Mouse (Mus musculus) neural tube, embryonic 13.5 days (tissue): ENCODE data around the gene Katnbl1. TPM values are rescaled to one million over a fixed set of nuclear protein-coding genes. Genes with fewer than 3 reads are reported as not detected.
"Not testable (repeated sequence)": the region's sequence is repeated elsewhere in the genome, so short reads cannot be mapped to it uniquely, and the experiment has no call there.

Experiments
- ATAC-seq: fragments of 200-750 bp; cut with Nextera tagmentation; 2 replicates; pipeline ENCODE4 v1.8.0; 2017; ENCODE audit warnings: low read depth, mild to moderate bottlenecking, moderate TSS enrichment, moderate library complexity
- H3K27ac ChIP-seq: fragments of 300-500 bp; sonication (generic); replicated peaks from 2 replicates; pipeline ENCODE4 v1.5.1; 2015; ENCODE audit warnings: moderate library complexity, mild to moderate bottlenecking, inconsistent platforms
- H3K27me3 ChIP-seq: fragments of 300-500 bp; sonication (generic); 2 replicates; pipeline ENCODE4 v1.6.1; 2015; ENCODE audit warnings: mild to moderate bottlenecking, inconsistent platforms
- H3K36me3 ChIP-seq: fragments of 300-500 bp; sonication (generic); 2 replicates; pipeline ENCODE4 v1.6.1; 2015; ENCODE audit warnings: mild to moderate bottlenecking, inconsistent platforms
- H3K4me1 ChIP-seq: fragments of 300-500 bp; sonication (generic); replicated peaks from 2 replicates; pipeline ENCODE4 v1.6.1; 2015; ENCODE audit warnings: inconsistent platforms
- H3K4me2 ChIP-seq: fragments of 300-500 bp; sonication (generic); 2 replicates; pipeline ENCODE4 v1.6.1; 2015; ENCODE audit warnings: inconsistent platforms, mild to moderate bottlenecking, moderate library complexity
- H3K4me3 ChIP-seq: fragments of 300-500 bp; sonication (generic); 2 replicates; pipeline ENCODE4 v1.5.1; 2015; ENCODE audit warnings: mild to moderate bottlenecking, inconsistent platforms
- H3K9ac ChIP-seq: fragments of 300-500 bp; sonication (generic); 2 replicates; pipeline ENCODE4 v1.6.1; 2015; ENCODE audit warnings: moderate library complexity, mild to moderate bottlenecking, inconsistent platforms
- H3K9me3 ChIP-seq: fragments of 300-500 bp; sonication (generic); 2 replicates; pipeline ENCODE4 v1.6.1; 2016; ENCODE audit warnings: inconsistent platforms
- WGBS: fragments of 180-500 bp; shearing (Covaris S2); methylation state at CpG from one replicate; pipeline ENCODE4 v1.1.7; 2015; 5-methylcytosine and 5-hydroxymethylcytosine counted together
- polyA plus RNA-seq: library from polyadenylated mRNA; unstranded; fragments of >200 nt; fragmentation: Nextera tagmentation; extraction: Ambion mirVana; gene quantifications from 2 replicates; pipeline ENCODE4 v1.2.1, GENCODE M21; 2015

Gene Katnbl1
- polyA plus RNA-seq, 1 experiment from 2014 or later, result 37.0 TPM

GRCm38 (mm10) chr2:112425308-112425707 is 46.3 kb downstream of the Katnbl1 start:
- H3K4me1 ChIP-seq, result no peaks in the 10 kb centered on the region
- H3K4me2 ChIP-seq, result no peak overlapping the region
- 74% methylated on average over 3 of the region's 3 CpGs for WGBS
- H3K9ac ChIP-seq, result no peak overlapping the region
- no peaks in the 10 kb centered on the region for H3K36me3 ChIP-seq
- no peak overlapping the region for H3K4me3 ChIP-seq
- no peak overlapping the region for H3K27ac ChIP-seq
- H3K27me3 ChIP-seq, result no peaks in the 10 kb centered on the region
- no peak for ATAC-seq
- no peaks in the 10 kb centered on the region for H3K9me3 ChIP-seq

- H3K4me2 ChIP-seq, H3K9me3 ChIP-seq, H3K9ac ChIP-seq, ATAC-seq, H3K27me3 ChIP-seq, H3K4me1 ChIP-seq, H3K36me3 ChIP-seq, H3K27ac ChIP-seq, H3K4me3 ChIP-seq: not testable (repeated sequence)
- 91% methylated on average over 3 of the region's 3 CpGs for WGBS
Measured at GRCm38 (mm10) chr2:112428534-112428933, 49.5 kb downstream of the Katnbl1 start.

- Histone ChIP-seq H3K27me3 (no peaks in the 10 kb centered on the region), H3K4me3 (no peak overlapping the region), H3K27ac (no peak overlapping the region), H3K36me3 (no peaks in the 10 kb centered on the region), H3K9me3 (no peaks in the 10 kb centered on the region), H3K4me2 (no peak overlapping the region), H3K9ac (no peak overlapping the region), H3K4me1 (no peaks in the 10 kb centered on the region)
- 93% methylated on average over 4 of the region's 4 CpGs for WGBS
- no peak for ATAC-seq
Measured at GRCm38 (mm10) chr2:112429665-112430064, 50.7 kb downstream of the Katnbl1 start.

GRCm38 (mm10) chr2:112430403-112430802 is 51.4 kb downstream of the Katnbl1 start:
- Histone ChIP-seq H3K27me3 (no peaks in the 10 kb centered on the region), H3K4me2 (no peak overlapping the region), H3K9me3 (no peaks in the 10 kb centered on the region), H3K27ac (no peak overlapping the region), H3K9ac (no peak overlapping the region), H3K4me1 (no peaks in the 10 kb centered on the region), H3K36me3 (no peaks in the 10 kb centered on the region), H3K4me3 (no peak overlapping the region)
- 78% methylated on average over 5 of the region's 5 CpGs for WGBS
- ATAC-seq, result no peak

- Histone ChIP-seq H3K9ac (no peak overlapping the region), H3K36me3 (no peaks in the 10 kb centered on the region), H3K4me3 (no peak overlapping the region), H3K9me3 (no peaks in the 10 kb centered on the region), H3K27me3 (no peaks in the 10 kb centered on the region), H3K27ac (no peak overlapping the region), H3K4me2 (no peak overlapping the region), H3K4me1 (no peaks in the 10 kb centered on the region)
- no peak for ATAC-seq
- WGBS, result 89% methylated on average over 2 of the region's 2 CpGs
Measured at GRCm38 (mm10) chr2:112432523-112432922, 53.5 kb downstream of the Katnbl1 start.

- no peaks in the 10 kb centered on the region for H3K4me1 ChIP-seq
- H3K9me3 ChIP-seq, result no peaks in the 10 kb centered on the region
- no peak overlapping the region for H3K4me3 ChIP-seq
- no peaks in the 10 kb centered on the region for H3K27me3 ChIP-seq
- H3K9ac ChIP-seq, result no peak overlapping the region
- 82% methylated on average over 2 of the region's 2 CpGs for WGBS
- H3K4me2 ChIP-seq, result no peak overlapping the region
- no peak for ATAC-seq
- no peaks in the 10 kb centered on the region for H3K36me3 ChIP-seq
- H3K27ac ChIP-seq, result no peak overlapping the region
Measured at GRCm38 (mm10) chr2:112433359-112433758, 54.3 kb downstream of the Katnbl1 start.

- Histone ChIP-seq H3K4me2 (no peak overlapping the region), H3K9me3 (no peaks in the 10 kb centered on the region), H3K9ac (no peak overlapping the region), H3K4me3 (no peak overlapping the region), H3K4me1 (no peaks in the 10 kb centered on the region), H3K27ac (no peak overlapping the region), H3K36me3 (no peaks in the 10 kb centered on the region), H3K27me3 (no peaks in the 10 kb centered on the region)
- ATAC-seq, result no peak
- whole genome bisulfite sequencing, result 83% methylated on average over 4 of the region's 4 CpGs
Measured at GRCm38 (mm10) chr2:112436292-112436691, 57.3 kb downstream of the Katnbl1 start.

GRCm38 (mm10) chr2:112437589-112437988 is 58.6 kb downstream of the Katnbl1 start:
- ATAC-seq, result no peak
- H3K36me3 ChIP-seq, result no peaks in the 10 kb centered on the region
- no peak overlapping the region for H3K27ac ChIP-seq
- H3K4me1 ChIP-seq, result no peaks in the 10 kb centered on the region
- no peaks in the 10 kb centered on the region for H3K27me3 ChIP-seq
- WGBS, result 95% methylated on average over 2 of the region's 2 CpGs
- H3K4me3 ChIP-seq, result no peak overlapping the region
- no peak overlapping the region for H3K4me2 ChIP-seq
- no peak overlapping the region for H3K9ac ChIP-seq
- H3K9me3 ChIP-seq, result no peaks in the 10 kb centered on the region

GRCm38 (mm10) chr2:112443491-112443890 is 64.5 kb downstream of the Katnbl1 start:
- no peaks in the 10 kb centered on the region for H3K4me1 ChIP-seq
- no peak overlapping the region for H3K4me2 ChIP-seq
- no peak overlapping the region for H3K9ac ChIP-seq
- no peak overlapping the region for H3K4me3 ChIP-seq
- no peaks in the 10 kb centered on the region; the same call in 1 of the 2 replicates for H3K27me3 ChIP-seq
- H3K36me3 ChIP-seq, result no peaks in the 10 kb centered on the region
- WGBS, result 83% methylated on average over 2 of the region's 2 CpGs
- no peak for ATAC-seq
- H3K27ac ChIP-seq, result no peak overlapping the region
- H3K9me3 ChIP-seq, result no peaks in the 10 kb centered on the region

- Histone ChIP-seq H3K9me3 (no peaks in the 10 kb centered on the region), H3K4me3 (no peak overlapping the region), H3K4me1 (no peaks in the 10 kb centered on the region), H3K27ac (no peak overlapping the region), H3K4me2 (no peak overlapping the region), H3K27me3 (no peaks in the 10 kb centered on the region; the same call in 1 of the 2 replicates), H3K9ac (no peak overlapping the region), H3K36me3 (no peaks in the 10 kb centered on the region)
- no peak for ATAC-seq
Measured at GRCm38 (mm10) chr2:112445511-112445910, 66.5 kb downstream of the Katnbl1 start.

- H3K4me2 ChIP-seq, H3K36me3 ChIP-seq, H3K27ac ChIP-seq, H3K4me1 ChIP-seq, H3K4me3 ChIP-seq, H3K9ac ChIP-seq, ATAC-seq, H3K27me3 ChIP-seq, H3K9me3 ChIP-seq: not testable (repeated sequence)
- WGBS, result 73% methylated on average over 4 of the region's 4 CpGs
Measured at GRCm38 (mm10) chr2:112448046-112448445, 69.0 kb downstream of the Katnbl1 start.

- no peak overlapping the region for H3K27ac ChIP-seq
- ATAC-seq, result no peak
Measured at GRCm38 (mm10) chr2:112448510-112449059, 69.6 kb downstream of the Katnbl1 start.

GRCm38 (mm10) chr2:112449597-112450296 is 70.7 kb downstream of the Katnbl1 start:
- Histone ChIP-seq H3K4me3 (no peak overlapping the region), H3K9me3 (no peaks in the 10 kb centered on the region), H3K27ac (no peak overlapping the region), H3K36me3 (no peaks in the 10 kb centered on the region), H3K9ac (no peak overlapping the region), H3K4me1 (no peaks in the 10 kb centered on the region), H3K4me2 (no peak overlapping the region), H3K27me3 (no peaks in the 10 kb centered on the region; the same call in 1 of the 2 replicates)
- WGBS, result 41% methylated on average over 4 of the region's 4 CpGs
- ATAC-seq, result no peak

More at GRCm38 (mm10) chr2:112448510-112449059, 69.6 kb downstream of the Katnbl1 start:
- no peaks in the 10 kb centered on the region for H3K4me1 ChIP-seq
- H3K27me3 ChIP-seq, result no peaks in the 10 kb centered on the region; the same call in 1 of the 2 replicates
- no peak overlapping the region for H3K9ac ChIP-seq
- no peaks in the 10 kb centered on the region for H3K9me3 ChIP-seq
- no peak overlapping the region for H3K4me3 ChIP-seq
- no peaks in the 10 kb centered on the region for H3K36me3 ChIP-seq
- H3K4me2 ChIP-seq, result no peak overlapping the region
